14 mouse cellular contexts compared by ENCODE assay signal in the genomic region with DNA sequence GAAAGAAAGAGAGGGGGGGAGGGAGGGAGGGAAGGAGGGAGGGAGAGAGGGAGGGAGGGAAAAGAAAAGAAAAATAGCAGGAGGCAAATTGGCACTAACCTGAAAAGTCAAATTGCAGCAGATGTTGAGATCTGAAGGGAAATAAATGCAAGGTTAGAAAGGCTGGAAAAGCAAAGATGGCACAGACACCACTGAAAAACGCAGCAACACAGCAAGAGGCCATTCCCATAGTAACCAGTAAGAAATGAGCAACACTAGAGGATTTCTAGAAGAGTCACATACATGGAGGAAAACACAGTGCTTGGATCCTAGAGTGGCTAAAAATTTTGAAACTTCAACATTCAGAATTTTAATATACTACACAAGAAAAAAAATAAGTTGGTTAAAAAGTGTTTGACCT. TPM values are rescaled to one million over a fixed set of nuclear protein-coding genes. Genes with fewer than 3 reads are reported as not detected.
"Had no signal": no experiment of that assay in that cellular context is flagged by ENCODE, and none has a peak within 500 bp of the region (broad histone marks: within the 10 kb centered on the region; RNA-seq: fewer than 3 reads in every experiment).

No protein-coding gene starts in this region.

- H3K4me3 ChIP-seq: layer of hippocampus, adult 2 months; limb, embryonic 13.5 days; liver, embryonic 15.5 days; megakaryocyte, embryonic 14.5 days; midbrain, embryonic 12.5 days had no signal

- H3K27ac ChIP-seq: limb, embryonic 13.5 days; midbrain, embryonic 12.5 days had no signal

- H3K4me2 ChIP-seq: limb, embryonic 13.5 days; liver, embryonic 15.5 days; lung, embryonic 14.5 days; midbrain, embryonic 12.5 days had no signal

- H3K27me3 ChIP-seq: limb, embryonic 13.5 days; liver, embryonic 15.5 days; megakaryocyte, embryonic 14.5 days; midbrain, embryonic 12.5 days had no signal

- H3K36me3 ChIP-seq: limb, embryonic 13.5 days; midbrain, embryonic 12.5 days had no signal

- DNase-seq: kidney, postnatal 4 days; left cerebral cortex, postnatal 4 days; lung, embryonic 14.5 days; lung, postnatal 10 days; lung, postnatal 4 days; right cerebral cortex, postnatal 14 days; thymus, postnatal 4 days had no signal

- ATAC-seq: midbrain, embryonic 16.5 days had no signal

- H3K9me3 ChIP-seq: limb, embryonic 13.5 days; liver, embryonic 15.5 days; megakaryocyte, embryonic 14.5 days; midbrain, embryonic 12.5 days had no signal

- H3K9ac ChIP-seq: limb, embryonic 13.5 days; liver, embryonic 15.5 days; lung, embryonic 14.5 days; midbrain, embryonic 12.5 days had no signal

RNA-seq across cellular contexts. Expression of a gene that starts 42.5 kb away (rescaled TPM):
- polyA plus RNA-seq: lung, embryonic 14.5 days; midbrain, embryonic 12.5 days; small intestine, adult 2 months had no signal
